Mouse (Mus musculus) MEL (cell line): ENCODE data around the gene Cby1. TPM values are rescaled to one million over a fixed set of nuclear protein-coding genes. Genes with fewer than 3 reads are reported as not detected.
A peak's percentile ranks its signal among the peaks of the same experiment; 100 is the strongest.

Source experiments
- DNase-seq: peaks from one replicate; pipeline ENCODE4 v3.0.0; 2011; ENCODE audit warnings: low read depth, low spot score
- H3K27ac ChIP-seq: 2 replicates; pipeline ENCODE4 v1.5.1; 2012; ENCODE audit warnings: low read depth, mild to moderate bottlenecking, control low read depth, low read length, moderate library complexity; ENCODE audit not compliant: control insufficient read depth
- H3K27me3 ChIP-seq, 2 experiments: fragments of 150-350 bp in 1 of 2; sonication (generic) in 1 of 2; 2 replicates each; pipeline ENCODE4 v1.6.1; 2012; ENCODE audit warnings: low read length in 2 of 2, mild to moderate bottlenecking in 2 of 2, improper control_type of control experiment in 1 of 2, moderate library complexity in 1 of 2; ENCODE audit not compliant: insufficient read depth in 2 of 2, control insufficient read depth in 1 of 2
- H3K36me3 ChIP-seq, 2 experiments: 2 replicates each; pipeline ENCODE4 v1.6.1; 2012 to 2014; ENCODE audit warnings: low read length in 2 of 2, improper control_type of control experiment in 1 of 2, inconsistent platforms in 1 of 2, mild to moderate bottlenecking in 1 of 2; ENCODE audit not compliant: insufficient read depth in 2 of 2, control insufficient read depth in 1 of 2
- H3K4me1 ChIP-seq, 2 experiments: fragments of 150-350 bp in 1 of 2; sonication (generic) in 1 of 2; 2 replicates each; pipeline ENCODE4 v1.6.1; 2012; ENCODE audit warnings: low read length in 2 of 2, improper control_type of control experiment in 1 of 2, mild to moderate bottlenecking in 1 of 2; ENCODE audit not compliant: insufficient read depth in 2 of 2, control insufficient read depth in 1 of 2
- H3K4me3 ChIP-seq, 2 experiments: fragments of 150-350 bp in 1 of 2; sonication (generic) in 1 of 2; 2 replicates each; pipeline ENCODE4 v1.5.1; 2012; ENCODE audit warnings: low read depth in 2 of 2, low read length in 2 of 2, mild to moderate bottlenecking in 2 of 2, moderate library complexity in 2 of 2, control low read depth in 1 of 2, improper control_type of control experiment in 1 of 2; ENCODE audit not compliant: control insufficient read depth in 1 of 2, insufficient read depth in 1 of 2
- H3K79me2 ChIP-seq: 2 replicates; pipeline ENCODE4 v1.6.1; 2012; ENCODE audit warnings: mild to moderate bottlenecking, low read length, moderate library complexity; ENCODE audit not compliant: control insufficient read depth, poor library complexity, insufficient read depth
- H3K9ac ChIP-seq: 2 replicates; pipeline ENCODE4 v1.6.1; 2012; ENCODE audit warnings: low read depth, mild to moderate bottlenecking, control low read depth, low read length, moderate library complexity; ENCODE audit not compliant: control insufficient read depth, poor library complexity, severe bottlenecking
- H3K9me3 ChIP-seq: fragments of 150-350 bp; sonication (generic); replicated peaks from 2 replicates; pipeline ENCODE4 v1.6.1; 2012; ENCODE audit warnings: mild to moderate bottlenecking, low read length, improper control_type of control experiment, moderate library complexity; ENCODE audit not compliant: insufficient read depth
- BHLHE40 ChIP-seq: IDR thresholded peaks from 2 replicates; pipeline ENCODE4 v1.6.1; 2012; ENCODE audit warnings: low read depth, mild to moderate bottlenecking, inconsistent platforms, low read length, improper control_type of control experiment, borderline replicate concordance
- CHD2 ChIP-seq: IDR thresholded peaks from 2 replicates; pipeline ENCODE4 v1.6.1; 2011; ENCODE audit warnings: low read length, improper control_type of control experiment
- EP300 ChIP-seq, 2 experiments: IDR thresholded peaks; 2 replicates each; pipeline ENCODE4 v1.6.1; 2011; ENCODE audit warnings: improper control_type of control experiment in 2 of 2, low read length in 2 of 2, low read depth in 1 of 2, mild to moderate bottlenecking in 1 of 2
- GABPA ChIP-seq: IDR thresholded peaks from 2 replicates; pipeline ENCODE4 v1.6.1; 2012; ENCODE audit warnings: low read depth, mild to moderate bottlenecking, inconsistent platforms, low read length, improper control_type of control experiment, moderate library complexity
- GATA1 ChIP-seq: IDR thresholded peaks from 2 replicates; pipeline ENCODE4 v1.6.1; 2011; ENCODE audit warnings: low read depth, low read length, improper control_type of control experiment
- JUND ChIP-seq: IDR thresholded peaks from 2 replicates; pipeline ENCODE4 v1.6.1; 2011; ENCODE audit warnings: low read depth, mild to moderate bottlenecking, improper control_type of control experiment, low read length
- MAFK ChIP-seq: IDR thresholded peaks from 2 replicates; pipeline ENCODE4 v1.6.1; 2011; ENCODE audit warnings: low read depth, mild to moderate bottlenecking, low read length, improper control_type of control experiment, borderline replicate concordance
- MAX ChIP-seq: IDR thresholded peaks from 2 replicates; pipeline ENCODE4 v1.6.1; 2011; ENCODE audit warnings: low read length, improper control_type of control experiment
- MAZ ChIP-seq: IDR thresholded peaks from 2 replicates; pipeline ENCODE4 v1.6.1; 2012; ENCODE audit warnings: low read depth, mild to moderate bottlenecking, inconsistent platforms, low read length, improper control_type of control experiment
- MXI1 ChIP-seq: IDR thresholded peaks from 2 replicates; pipeline ENCODE4 v1.6.1; 2011; ENCODE audit warnings: mild to moderate bottlenecking, low read depth, low read length, improper control_type of control experiment
- MYC ChIP-seq: IDR thresholded peaks from 2 replicates; pipeline ENCODE4 v1.6.1; 2011; ENCODE audit warnings: low read depth, mild to moderate bottlenecking, low read length, improper control_type of control experiment, moderate library complexity
- POLR2A ChIP-seq, 2 experiments: IDR thresholded peaks; 2 replicates each; pipeline ENCODE4 v1.6.1; 2011 to 2012; ENCODE audit warnings: low read length in 2 of 2, mild to moderate bottlenecking in 2 of 2, control low read depth in 1 of 2, improper control_type of control experiment in 1 of 2, low read depth in 1 of 2, moderate library complexity in 1 of 2; ENCODE audit not compliant: control insufficient read depth in 1 of 2, insufficient read depth in 1 of 2, poor library complexity in 1 of 2
- POLR2AphosphoS2 ChIP-seq: IDR thresholded peaks from 2 replicates; pipeline ENCODE4 v1.6.1; 2011; ENCODE audit warnings: low read length, improper control_type of control experiment
- POLR2AphosphoS5 ChIP-seq: IDR thresholded peaks from 2 replicates; pipeline ENCODE4 v1.6.1; 2012; ENCODE audit warnings: low read depth, borderline replicate concordance, mild to moderate bottlenecking, inconsistent platforms, low read length, moderate library complexity, mixed read lengths
- RAD21 ChIP-seq: IDR thresholded peaks from 2 replicates; pipeline ENCODE4 v1.6.1; 2011; ENCODE audit warnings: mild to moderate bottlenecking, low read depth, low read length, improper control_type of control experiment
- SIN3A ChIP-seq: IDR thresholded peaks from 2 replicates; pipeline ENCODE4 v1.6.1; 2012; ENCODE audit warnings: low read length, improper control_type of control experiment, inconsistent platforms
- USF1 ChIP-seq: IDR thresholded peaks from 2 replicates; pipeline ENCODE4 v1.6.1; 2014; ENCODE audit warnings: low read depth, mild to moderate bottlenecking, inconsistent platforms, low read length, improper control_type of control experiment, moderate library complexity
- USF2 ChIP-seq, 2 experiments: IDR thresholded peaks; 2 replicates each; pipeline ENCODE4 v1.6.1; 2011 to 2012; ENCODE audit warnings: improper control_type of control experiment in 2 of 2, low read length in 2 of 2, borderline replicate concordance in 1 of 2, inconsistent platforms in 1 of 2, low read depth in 1 of 2, mild to moderate bottlenecking in 1 of 2; ENCODE audit not compliant: insufficient read depth in 1 of 2
- ZMIZ1 ChIP-seq: IDR thresholded peaks from 2 replicates; pipeline ENCODE4 v1.6.1; 2012; ENCODE audit warnings: low read depth, mild to moderate bottlenecking, inconsistent platforms, low read length, improper control_type of control experiment, moderate library complexity
- polyA plus RNA-seq, 2 experiments: library from polyadenylated mRNA; stranded (reverse) in 1 of 2; unstranded in 1 of 2; fragments of >175 nt in 1 of 2; fragments of >200 nt in 1 of 2; gene quantifications; 2 replicates each; pipeline versions ENCODE4 v1.2.1 to v1.2.4; 2012; ENCODE audit warnings: low replicate concordance in 2 of 2, low read depth in 1 of 2; ENCODE audit not compliant: insufficient read length in 2 of 2, insufficient read depth in 1 of 2, missing spikeins in 1 of 2
- total RNA-seq: library from RNA; depleted of rRNA; stranded (reverse); fragments of 300-350 nt; gene quantifications from 2 replicates; pipeline ENCODE4 v1.2.3, GENCODE M21; 2012

Gene Cby1
- total and polyA plus RNA-seq, 3 experiments = 34.3 to 56.2 TPM; not detected in 1

DNA sequence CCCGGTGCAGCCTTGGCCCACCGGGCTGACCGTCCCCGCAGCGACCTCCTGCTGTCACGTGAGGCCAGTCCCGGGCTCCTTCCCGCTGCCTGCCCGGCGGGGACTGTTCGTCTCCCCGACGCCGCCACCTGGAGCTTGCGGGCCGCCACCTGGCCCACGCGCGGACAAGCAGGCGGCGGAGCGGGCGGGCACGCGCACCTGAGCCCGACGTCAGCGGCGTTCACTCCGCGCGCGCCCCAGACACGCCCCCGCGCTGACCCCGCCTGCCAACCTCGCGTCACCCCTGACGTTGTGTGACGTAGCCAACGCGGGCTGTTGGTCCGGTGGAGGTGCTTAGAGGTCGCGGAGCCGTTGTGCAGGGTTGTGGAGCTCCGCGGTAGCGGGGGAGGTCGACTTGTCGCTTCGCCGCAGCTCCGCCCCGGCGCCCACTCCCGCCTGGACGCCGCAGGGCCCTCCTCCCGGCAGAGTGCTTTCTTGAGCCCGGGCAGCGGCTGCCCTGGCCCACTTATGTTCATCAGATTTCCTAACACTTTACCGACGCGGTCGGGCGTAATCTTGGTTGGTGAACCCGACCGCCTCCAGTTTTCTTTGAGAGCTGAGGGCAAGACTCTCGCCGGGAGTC is 28.8 kb downstream of the Cby1 start, which contains the start of gene Josd1 (continued):
- TF ChIP-seq CHD2 (no peak), RAD21 (no peak), GABPA (no peak), JUND (no peak), USF1 (peak; percentile 60), SIN3A (peak; percentile 84), POLR2AphosphoS5 (no peak), POLR2A (IDR thresholded peaks at IDR 0.05; ENCODE audit: control insufficient read depth in 1 of 2, insufficient read depth in 1 of 2, low read depth in 1 of 2, low read length in 2 of 2, poor library complexity in 1 of 2) (peak; percentile 85 to 87), BHLHE40 (peak; percentile 40; the same call in 1 of the 2 replicates), ZMIZ1 (peak; percentile 51), MAFK (no peak), USF2 (IDR thresholded peaks at IDR 0.05; ENCODE audit: borderline replicate concordance in 1 of 2, insufficient read depth in 1 of 2, low read depth in 1 of 2, low read length in 2 of 2) (no peak), POLR2AphosphoS2 (peak; percentile 44; the same call in 1 of the 2 replicates)

DNA sequence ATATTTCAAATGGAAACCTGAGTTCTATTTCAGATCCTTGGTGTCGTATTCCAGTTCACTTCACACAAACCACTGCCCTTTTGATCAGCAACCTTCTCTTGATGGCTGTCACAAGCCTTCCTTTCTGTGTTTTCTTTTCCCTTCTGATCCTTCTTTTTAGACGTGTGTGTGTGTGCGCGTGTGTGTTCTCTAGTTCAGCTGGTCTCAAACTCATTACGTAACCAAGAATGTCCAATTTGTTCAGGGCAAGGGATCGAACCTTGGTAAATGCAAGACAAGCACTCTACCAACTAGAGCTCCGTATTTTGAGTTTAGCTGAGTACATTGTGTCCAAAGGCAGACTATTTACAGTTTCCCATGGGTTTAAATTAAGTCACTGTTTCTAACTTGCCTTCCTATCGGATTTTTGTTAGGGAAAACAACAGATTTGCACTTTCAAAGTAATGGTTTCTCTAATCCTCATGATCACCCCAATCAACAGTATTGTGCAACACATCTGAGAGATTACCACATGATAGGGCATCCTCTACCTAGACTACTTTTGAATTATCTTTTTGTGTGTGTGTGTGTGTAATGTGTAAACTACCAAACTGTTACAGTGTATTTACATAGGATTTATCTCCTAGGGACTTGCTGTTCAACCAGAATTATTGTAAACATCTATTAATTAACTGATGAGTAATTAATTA is 29.4 kb downstream of the Cby1 start:
- TF ChIP-seq EP300 (IDR thresholded peaks at IDR 0.05; ENCODE audit: low read depth in 1 of 2, low read length in 2 of 2) (0 out of 4 replicates have a peak, but pooled peaks of 1 of the 2 experiments have one; percentile 17), JUND (no peak), MAZ (0 out of 2 replicates have a peak, but pooled peaks have one; percentile 8), GATA1 (0 out of 2 replicates have a peak, but pooled peaks have one; percentile 13), MYC (peak; percentile 7; the same call in 1 of the 2 replicates), MAX (0 out of 2 replicates have a peak, but pooled peaks have one; percentile 51), MXI1 (peak; percentile 31; the same call in 1 of the 2 replicates), POLR2AphosphoS5 (no peak)
- Histone ChIP-seq H3K79me2 (peaks cover 67% of the 10 kb centered on the region), H3K27me3 (no peaks in the 10 kb centered on the region), H3K36me3 (peaks cover 0 to 31% of the 10 kb centered on the region in 2 experiments; a peak in 3 of 4 replicates), H3K27ac (peak overlapping the region; percentile 82), H3K4me1 (peaks cover 9 to 23% of the 10 kb centered on the region in 2 experiments), H3K9ac (peak overlapping the region; percentile 77), H3K9me3 (no peaks in the 10 kb centered on the region), H3K4me3 (peak overlapping the region; percentile 69 to 93)
- no peak for DNase-seq
